Mouse (Mus musculus) hindbrain, embryonic 16.5 days (tissue): ENCODE results near the gene Oxgr1. TPM values are rescaled to one million over a fixed set of nuclear protein-coding genes. Genes with fewer than 3 reads are reported as not detected.
A peak's percentile ranks its signal among the peaks of the same experiment; 100 is the strongest.

ENCODE experiments used
- ATAC-seq: fragments of 200-750 bp; cut with Nextera tagmentation; 2 replicates; pipeline ENCODE4 v1.8.0; 2017; ENCODE audit warnings: moderate TSS enrichment, moderate library complexity
- H3K27ac ChIP-seq: fragments of 300-500 bp; sonication (generic); 2 replicates; pipeline ENCODE4 v1.5.1; 2014; ENCODE audit warnings: low read depth, mild to moderate bottlenecking, control low read depth, low read length, moderate library complexity
- H3K27me3 ChIP-seq: fragments of 300-500 bp; sonication (generic); replicated peaks from 2 replicates; pipeline ENCODE4 v1.6.1; 2014; ENCODE audit warnings: low read length; ENCODE audit not compliant: control insufficient read depth, insufficient read depth
- H3K36me3 ChIP-seq: fragments of 300-500 bp; sonication (generic); 2 replicates; pipeline ENCODE4 v1.6.1; 2014; ENCODE audit warnings: mild to moderate bottlenecking, low read length, moderate library complexity, mixed read lengths; ENCODE audit not compliant: control insufficient read depth, insufficient read depth
- H3K4me1 ChIP-seq: fragments of 300-500 bp; sonication (generic); 2 replicates; pipeline ENCODE4 v1.6.1; 2014; ENCODE audit warnings: low read depth, low read length; ENCODE audit not compliant: control insufficient read depth, insufficient read depth
- H3K4me2 ChIP-seq: fragments of 300-500 bp; sonication (generic); 2 replicates; pipeline ENCODE4 v1.6.1; 2014; ENCODE audit warnings: mild to moderate bottlenecking, low read length, control low read depth, moderate library complexity
- H3K4me3 ChIP-seq: fragments of 300-500 bp; sonication (generic); 2 replicates; pipeline ENCODE4 v1.5.1; 2014; ENCODE audit warnings: mild to moderate bottlenecking, low read length, control low read depth, moderate library complexity
- H3K9ac ChIP-seq: fragments of 300-500 bp; sonication (generic); 2 replicates; pipeline ENCODE4 v1.6.1; 2014; ENCODE audit warnings: low read depth, mild to moderate bottlenecking, control low read depth, low read length, moderate library complexity
- H3K9me3 ChIP-seq: fragments of 300-500 bp; sonication (generic); 2 replicates; pipeline ENCODE4 v1.6.1; 2014; ENCODE audit warnings: mild to moderate bottlenecking, low read length, moderate library complexity; ENCODE audit not compliant: control insufficient read depth
- WGBS: fragments of 180-500 bp; shearing (Covaris S2); extraction: QIAGEN DNeasy Blood & Tissue Kit; methylation state at CpG from one replicate; pipeline ENCODE4 v1.1.7; 2014; 5-methylcytosine and 5-hydroxymethylcytosine counted together
- polyA plus RNA-seq: library from polyadenylated mRNA; unstranded; fragments of >200 nt; fragmentation: Nextera tagmentation; extraction: Ambion mirVana; gene quantifications from 2 replicates; pipeline ENCODE4 v1.2.1, GENCODE M21; 2015

The Oxgr1 gene
- 0.04 TPM in 1 of 2 replicates, not detected in the other for polyA plus RNA-seq

DNA sequence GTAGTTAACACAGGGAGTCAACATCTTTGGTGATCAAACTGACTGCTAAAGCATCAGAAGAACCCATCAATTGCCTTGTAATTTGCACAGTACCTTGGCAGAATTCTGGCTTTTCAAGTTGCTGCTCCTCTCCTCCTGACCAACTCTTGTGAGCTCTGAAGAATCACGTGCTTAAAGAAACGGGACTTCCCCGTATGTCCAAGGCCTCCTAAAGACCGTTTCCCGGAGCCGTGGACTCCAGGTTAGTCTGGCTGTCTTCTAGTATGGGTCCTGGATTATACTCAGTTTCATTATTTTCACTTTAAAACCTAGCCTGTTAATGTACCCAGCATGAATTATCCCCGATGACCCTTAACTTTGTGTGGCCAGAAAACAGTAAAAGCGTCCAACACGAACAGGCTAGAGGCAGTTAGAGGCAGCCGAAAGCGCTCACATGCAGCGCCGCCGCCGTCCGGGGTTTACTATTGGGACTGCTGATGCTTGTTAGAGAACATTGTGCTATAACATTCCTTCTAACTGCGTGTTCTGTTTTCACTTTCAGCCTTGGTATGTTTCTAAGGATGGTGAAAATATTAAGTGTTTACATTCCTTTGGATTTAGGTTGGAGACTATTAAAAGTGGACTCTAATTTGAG lies at the start of gene Oxgr1:
Oxgr1 (minus strand) TSS at position 249 of the 634 bp plus-strand sequence.
- H3K27ac ChIP-seq: no peak within 1 kb of the TSS
- no peaks in the 10 kb centered on the region for H3K36me3 ChIP-seq
- H3K4me3 ChIP-seq: no peak within 1 kb of the TSS
- H3K9me3 ChIP-seq: no peaks in the 10 kb centered on the region
- no peaks in the 10 kb centered on the region for H3K27me3 ChIP-seq
- no peak for ATAC-seq
- 93% methylated on average over 17 of the region's 17 CpGs for WGBS
- H3K4me1 ChIP-seq: no peaks in the 10 kb centered on the region
- no peak within 1 kb of the TSS for H3K4me2 ChIP-seq
- no peak within 1 kb of the TSS for H3K9ac ChIP-seq

DNA sequence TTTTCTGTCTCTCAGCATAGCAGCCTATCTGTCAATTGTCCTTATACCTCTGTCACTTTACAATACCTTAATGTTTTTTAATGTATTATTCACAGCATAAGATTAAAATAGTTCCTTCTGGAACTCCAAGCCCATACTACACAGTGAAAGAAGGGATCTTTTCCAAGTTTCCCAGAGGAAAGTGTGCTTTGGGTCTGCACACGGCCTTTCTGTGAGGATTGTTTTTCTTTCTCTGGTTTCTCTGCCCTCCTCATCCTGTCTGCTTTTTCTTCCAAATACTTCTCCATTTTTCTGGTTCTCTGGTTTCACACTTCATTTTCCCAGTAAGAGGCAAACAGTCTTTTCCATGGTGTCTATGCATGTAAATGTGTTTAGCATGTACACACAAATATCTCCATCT lies 48.2 kb upstream of the Oxgr1 start:
- no peak overlapping the region for H3K4me2 ChIP-seq
- ATAC-seq: no peak
- 70% methylated on average over 1 of the region's 1 CpGs for WGBS

DNA sequence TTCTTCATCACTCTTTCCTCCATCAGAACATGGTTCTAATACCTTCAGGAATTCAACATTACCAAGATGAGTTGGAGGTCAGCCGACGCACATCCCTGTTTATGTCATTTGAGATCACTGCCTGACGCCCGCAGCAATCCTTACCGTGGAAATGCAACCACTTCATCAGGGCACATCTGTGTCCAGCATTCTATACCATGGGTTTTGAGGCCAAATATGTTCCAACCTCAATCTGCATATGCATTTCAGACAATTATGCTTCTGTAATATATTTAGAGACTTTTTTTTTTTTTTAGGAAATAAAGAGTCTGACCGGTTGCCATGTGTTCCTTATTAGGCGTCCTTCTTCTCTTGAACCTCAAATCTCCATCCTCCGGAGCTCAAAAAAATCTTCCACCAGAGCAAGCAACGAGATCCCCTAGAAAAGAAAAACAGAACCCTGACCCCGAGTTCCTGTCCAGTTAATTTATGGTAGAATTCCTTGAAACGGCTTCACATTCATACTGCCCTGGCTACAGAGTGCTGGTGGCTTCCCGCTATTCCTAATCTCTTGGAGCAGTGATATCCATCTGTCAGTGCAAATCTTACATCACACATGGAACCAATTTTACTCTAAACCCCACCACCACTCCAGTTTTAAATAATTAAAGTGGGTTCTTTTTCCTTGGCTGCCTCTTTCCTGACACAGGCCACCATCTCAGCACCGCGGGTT lies 47.6 kb upstream of the Oxgr1 start:
- no peaks in the 10 kb centered on the region for H3K4me1 ChIP-seq
- H3K9ac ChIP-seq: no peak overlapping the region
- 78% methylated on average over 14 of the region's 14 CpGs for WGBS
- no peak for ATAC-seq
- H3K4me2 ChIP-seq: no peak overlapping the region
- H3K9me3 ChIP-seq: no peaks in the 10 kb centered on the region
- no peak overlapping the region for H3K27ac ChIP-seq
- no peak overlapping the region for H3K4me3 ChIP-seq
- H3K27me3 ChIP-seq: no peaks in the 10 kb centered on the region
- H3K36me3 ChIP-seq: no peaks in the 10 kb centered on the region

More for the DNA sequence above, 48.2 kb upstream of the Oxgr1 start:
- no peaks in the 10 kb centered on the region for H3K36me3 ChIP-seq
- no peaks in the 10 kb centered on the region for H3K9me3 ChIP-seq
- no peak overlapping the region for H3K9ac ChIP-seq
- H3K4me1 ChIP-seq: no peaks in the 10 kb centered on the region
- no peak overlapping the region for H3K27ac ChIP-seq
- H3K4me3 ChIP-seq: no peak overlapping the region
- no peaks in the 10 kb centered on the region for H3K27me3 ChIP-seq

DNA sequence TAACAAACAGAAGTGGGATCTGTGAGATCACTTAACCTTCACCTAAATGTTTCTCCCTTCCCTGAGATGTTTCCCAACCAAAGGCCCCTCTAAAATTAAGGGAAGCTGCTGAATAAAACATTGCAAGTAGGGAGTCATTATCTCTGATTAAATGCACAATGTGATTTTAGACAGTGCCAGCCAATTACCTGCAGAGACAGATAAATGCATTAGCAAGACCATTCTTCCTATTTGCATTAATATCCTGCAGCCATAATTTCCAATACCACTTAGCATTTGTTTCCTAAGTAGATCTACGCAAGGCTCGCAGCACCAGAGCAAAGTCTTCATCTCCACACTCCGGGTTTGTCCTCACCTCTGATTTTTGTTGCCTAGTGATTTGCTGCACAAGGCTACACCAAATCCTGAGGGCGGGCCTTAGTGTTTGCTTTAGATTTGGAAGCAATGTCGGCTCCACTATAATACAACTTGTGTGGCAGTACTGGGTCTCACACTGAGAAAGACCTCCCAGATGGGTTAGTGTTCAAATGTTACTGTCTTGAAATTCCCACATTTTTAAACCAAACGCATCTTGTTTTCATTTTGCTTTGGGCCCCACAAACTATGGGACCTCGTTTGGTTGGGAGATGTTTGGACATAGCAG lies 46.9 kb upstream of the Oxgr1 start:
- Histone ChIP-seq H3K4me3 (no peak overlapping the region), H3K9ac (no peak overlapping the region), H3K27ac (no peak overlapping the region), H3K27me3 (no peaks in the 10 kb centered on the region), H3K4me2 (no peak overlapping the region), H3K36me3 (no peaks in the 10 kb centered on the region), H3K9me3 (no peaks in the 10 kb centered on the region), H3K4me1 (no peaks in the 10 kb centered on the region)
- ATAC-seq: no peak
- WGBS: 77% methylated on average over 7 of the region's 7 CpGs

DNA sequence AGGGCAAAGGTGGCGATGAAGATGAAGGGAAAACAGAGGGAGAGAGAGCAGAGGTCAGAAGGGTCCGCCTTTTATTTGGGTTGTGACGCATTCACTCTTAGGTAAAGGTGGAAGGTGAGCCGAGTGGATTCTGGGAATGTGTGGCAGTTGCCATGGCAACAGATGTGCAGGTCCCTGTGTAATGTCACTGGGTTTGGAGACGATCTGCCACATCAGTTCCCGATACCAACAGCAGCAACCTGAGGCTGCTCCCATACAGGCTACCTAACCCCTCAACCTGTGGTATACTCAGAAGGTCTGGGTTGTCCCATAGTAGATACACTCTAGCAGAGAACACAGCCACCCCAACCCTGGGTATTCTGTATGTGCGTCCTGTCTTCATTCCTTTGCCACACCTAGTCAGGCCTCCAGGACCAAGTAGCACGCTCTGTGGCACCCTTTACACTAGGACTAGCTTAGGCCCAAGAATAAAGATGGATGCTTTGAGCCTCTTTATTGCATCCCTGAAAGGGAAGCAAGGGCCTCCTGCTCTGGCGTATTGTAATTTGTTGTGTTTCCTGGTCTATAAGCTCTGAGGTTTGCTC lies 41.9 kb upstream of the Oxgr1 start:
- H3K4me1 ChIP-seq: no peaks in the 10 kb centered on the region
- no peak overlapping the region for H3K27ac ChIP-seq
- 0 out of 2 replicates have a peak, but pooled peaks have one; percentile 48 for ATAC-seq
- no peak overlapping the region for H3K4me2 ChIP-seq
- H3K4me3 ChIP-seq: no peak overlapping the region
- no peaks in the 10 kb centered on the region for H3K9me3 ChIP-seq
- WGBS: 72% methylated on average over 9 of the region's 9 CpGs
- no peaks in the 10 kb centered on the region for H3K36me3 ChIP-seq
- no peak overlapping the region for H3K9ac ChIP-seq
- H3K27me3 ChIP-seq: no peaks in the 10 kb centered on the region

DNA sequence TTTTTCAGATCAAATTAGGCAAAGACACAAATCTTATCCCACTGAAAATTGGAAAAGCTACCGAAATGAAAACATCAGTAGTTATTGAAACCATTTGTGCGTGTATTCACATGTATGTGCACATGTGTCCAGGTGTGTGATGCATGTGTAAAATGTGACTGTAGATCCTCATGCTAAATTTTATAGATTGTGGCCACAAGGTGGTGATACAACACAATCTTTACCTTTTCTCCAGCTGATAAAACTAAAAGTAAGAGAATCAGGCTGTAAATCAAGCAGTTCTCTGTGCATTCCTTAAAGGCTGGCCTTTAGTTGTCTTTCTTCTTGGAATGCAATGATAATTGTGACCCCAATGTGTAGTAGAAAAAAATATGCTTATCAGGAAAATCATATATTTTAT lies 34.0 kb upstream of the Oxgr1 start:
- H3K36me3 ChIP-seq: no peaks in the 10 kb centered on the region
- no peak overlapping the region for H3K27ac ChIP-seq
- WGBS: 62% methylated on average over 2 of the region's 2 CpGs
- H3K4me3 ChIP-seq: no peak overlapping the region
- H3K4me2 ChIP-seq: no peak overlapping the region
- peak; percentile 68; the same call in 1 of the 2 replicates for ATAC-seq
- H3K9ac ChIP-seq: no peak overlapping the region
- no peaks in the 10 kb centered on the region for H3K4me1 ChIP-seq
- H3K9me3 ChIP-seq: no peaks in the 10 kb centered on the region
- no peaks in the 10 kb centered on the region for H3K27me3 ChIP-seq

DNA sequence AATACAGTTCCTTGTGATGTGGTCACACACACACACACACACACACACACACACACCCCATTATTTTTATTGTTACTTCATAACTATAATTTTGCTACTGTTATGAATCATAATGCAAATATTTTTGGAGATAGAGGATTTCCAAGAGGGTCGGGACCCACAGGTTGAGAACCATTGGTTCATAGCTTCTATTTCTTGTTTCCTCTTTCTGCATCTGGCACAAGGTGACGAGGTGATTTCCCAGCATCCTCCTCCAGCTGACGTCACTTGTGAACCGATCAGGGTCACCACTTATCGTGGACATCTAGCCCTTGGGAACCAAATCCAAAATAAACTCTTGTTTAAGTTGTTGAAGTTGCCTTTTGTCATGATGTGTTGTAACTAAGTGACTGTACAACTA lies 33.5 kb upstream of the Oxgr1 start:
- ATAC-seq: no peak
- H3K4me1 ChIP-seq: no peaks in the 10 kb centered on the region

DNA sequence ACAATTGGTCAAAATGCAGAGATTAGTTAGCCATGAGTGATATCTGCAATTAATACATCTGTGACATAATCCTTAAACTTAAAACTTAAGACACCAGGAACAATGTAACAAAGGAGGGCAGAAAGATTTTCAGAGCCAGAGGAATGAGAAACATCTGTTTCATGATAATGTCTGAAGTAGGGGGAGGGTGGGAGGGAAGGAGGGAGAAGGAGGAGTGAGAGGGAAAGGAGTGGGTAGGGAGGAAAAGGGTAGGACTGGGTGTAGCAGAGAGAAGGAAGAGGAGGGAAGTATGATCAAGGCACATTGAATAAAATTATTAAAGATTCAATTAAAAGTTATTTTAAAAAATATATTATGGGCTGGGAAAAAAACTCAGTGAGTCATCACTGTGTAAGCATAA lies 32.0 kb upstream of the Oxgr1 start:
- Histone ChIP-seq H3K36me3 (no peaks in the 10 kb centered on the region), H3K27ac (no peak overlapping the region), H3K9ac (no peak overlapping the region), H3K9me3 (no peaks in the 10 kb centered on the region), H3K27me3 (no peaks in the 10 kb centered on the region), H3K4me1 (no peaks in the 10 kb centered on the region), H3K4me2 (no peak overlapping the region), H3K4me3 (no peak overlapping the region)
- ATAC-seq: no peak

More for the DNA sequence above, 33.5 kb upstream of the Oxgr1 start:
- Histone ChIP-seq H3K4me3 (no peak overlapping the region), H3K9ac (no peak overlapping the region), H3K36me3 (no peaks in the 10 kb centered on the region), H3K9me3 (no peaks in the 10 kb centered on the region), H3K4me2 (no peak overlapping the region), H3K27ac (no peak overlapping the region), H3K27me3 (no peaks in the 10 kb centered on the region)
- 83% methylated on average over 5 of the region's 5 CpGs for WGBS

DNA sequence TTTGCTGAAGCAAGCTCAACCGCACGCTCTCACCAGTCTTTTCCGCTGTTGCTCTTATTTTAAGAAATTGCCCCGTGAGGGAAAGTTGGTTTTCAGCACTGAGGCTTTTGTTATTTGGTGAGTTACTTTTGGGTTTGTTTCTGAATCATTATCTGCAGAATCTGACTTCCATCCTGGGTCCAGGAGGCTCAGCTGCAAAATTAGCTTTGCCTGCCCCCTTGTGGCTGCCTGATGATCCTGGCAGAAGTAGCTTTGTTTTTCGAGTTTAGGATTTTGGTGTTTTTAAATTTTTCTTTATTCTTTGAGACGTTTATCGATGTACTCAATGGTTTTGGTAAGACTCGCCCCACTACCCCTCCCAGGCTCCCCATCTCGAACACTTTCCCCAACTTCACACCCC lies 18.9 kb upstream of the Oxgr1 start:
- Histone ChIP-seq H3K27me3 (no peaks in the 10 kb centered on the region), H3K27ac (no peak overlapping the region), H3K9me3 (no peaks in the 10 kb centered on the region), H3K4me2 (no peak overlapping the region), H3K9ac (no peak overlapping the region), H3K36me3 (no peaks in the 10 kb centered on the region), H3K4me1 (no peaks in the 10 kb centered on the region), H3K4me3 (no peak overlapping the region)
- 63% methylated on average over 9 of the region's 9 CpGs for WGBS
- ATAC-seq: no peak
